Mouse (Mus musculus) hindbrain, embryonic 16.5 days (tissue): ENCODE measurements around the gene Stox2. TPM values are rescaled to one million over a fixed set of nuclear protein-coding genes. Genes with fewer than 3 reads are reported as not detected.

Source experiments
- ATAC-seq: fragments of 200-750 bp; cut with Nextera tagmentation; 2 replicates; pipeline ENCODE4 v1.8.0; 2017; ENCODE audit warnings: moderate TSS enrichment, moderate library complexity
- H3K27ac ChIP-seq: fragments of 300-500 bp; sonication (generic); 2 replicates; pipeline ENCODE4 v1.5.1; 2014; ENCODE audit warnings: low read depth, mild to moderate bottlenecking, control low read depth, low read length, moderate library complexity
- H3K27me3 ChIP-seq: fragments of 300-500 bp; sonication (generic); replicated peaks from 2 replicates; pipeline ENCODE4 v1.6.1; 2014; ENCODE audit warnings: low read length; ENCODE audit not compliant: control insufficient read depth, insufficient read depth
- H3K36me3 ChIP-seq: fragments of 300-500 bp; sonication (generic); 2 replicates; pipeline ENCODE4 v1.6.1; 2014; ENCODE audit warnings: mild to moderate bottlenecking, low read length, moderate library complexity, mixed read lengths; ENCODE audit not compliant: control insufficient read depth, insufficient read depth
- H3K4me1 ChIP-seq: fragments of 300-500 bp; sonication (generic); 2 replicates; pipeline ENCODE4 v1.6.1; 2014; ENCODE audit warnings: low read depth, low read length; ENCODE audit not compliant: control insufficient read depth, insufficient read depth
- H3K4me2 ChIP-seq: fragments of 300-500 bp; sonication (generic); 2 replicates; pipeline ENCODE4 v1.6.1; 2014; ENCODE audit warnings: mild to moderate bottlenecking, low read length, control low read depth, moderate library complexity
- H3K4me3 ChIP-seq: fragments of 300-500 bp; sonication (generic); 2 replicates; pipeline ENCODE4 v1.5.1; 2014; ENCODE audit warnings: mild to moderate bottlenecking, low read length, control low read depth, moderate library complexity
- H3K9ac ChIP-seq: fragments of 300-500 bp; sonication (generic); 2 replicates; pipeline ENCODE4 v1.6.1; 2014; ENCODE audit warnings: low read depth, mild to moderate bottlenecking, control low read depth, low read length, moderate library complexity
- H3K9me3 ChIP-seq: fragments of 300-500 bp; sonication (generic); 2 replicates; pipeline ENCODE4 v1.6.1; 2014; ENCODE audit warnings: mild to moderate bottlenecking, low read length, moderate library complexity; ENCODE audit not compliant: control insufficient read depth
- WGBS: fragments of 180-500 bp; shearing (Covaris S2); extraction: QIAGEN DNeasy Blood & Tissue Kit; methylation state at CpG from one replicate; pipeline ENCODE4 v1.1.7; 2014; 5-methylcytosine and 5-hydroxymethylcytosine counted together
- polyA plus RNA-seq: library from polyadenylated mRNA; unstranded; fragments of >200 nt; fragmentation: Nextera tagmentation; extraction: Ambion mirVana; gene quantifications from 2 replicates; pipeline ENCODE4 v1.2.1, GENCODE M21; 2015

Stox2 gene
- polyA plus RNA-seq, 1 experiment from 2014 or later, result 28.5 TPM

DNA sequence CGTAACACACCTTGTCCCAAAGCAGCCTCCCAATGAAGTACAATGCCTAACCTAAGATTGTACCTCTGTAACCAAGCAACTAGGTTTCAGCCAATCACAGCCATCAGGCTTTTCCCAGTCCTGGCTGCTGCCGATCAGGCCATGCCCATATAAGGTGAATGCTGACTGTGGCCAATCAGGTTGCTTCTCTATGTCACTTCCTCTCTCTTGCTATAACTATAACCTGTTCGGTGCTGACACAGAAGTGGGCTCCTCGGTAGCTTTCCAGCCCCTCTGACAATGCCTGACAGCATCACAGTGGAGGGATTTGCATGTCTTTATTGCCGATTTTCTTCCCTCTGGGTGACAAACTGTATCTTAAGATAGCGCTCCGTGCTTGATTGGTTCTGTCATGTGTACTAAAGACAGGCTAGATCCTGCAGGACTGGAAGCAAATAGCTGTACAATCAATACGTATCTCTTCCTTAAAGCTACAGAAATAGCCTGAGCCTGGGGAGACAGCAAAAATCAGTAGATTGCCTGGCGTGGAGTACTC, 111.9 kb downstream of the Stox2 start:
- 37% methylated on average over 9 of the region's 9 CpGs for WGBS
- Histone ChIP-seq H3K4me2 (peak overlapping the region; percentile 44), H3K36me3 (no peaks in the 10 kb centered on the region), H3K9ac (peak overlapping the region; percentile 51; the same call in 1 of the 2 replicates), H3K4me1 (peaks cover 9% of the 10 kb centered on the region), H3K27me3 (no peaks in the 10 kb centered on the region), H3K9me3 (no peaks in the 10 kb centered on the region), H3K27ac (peak overlapping the region; percentile 87), H3K4me3 (peak overlapping the region; percentile 39)
- ATAC-seq, result peak; percentile 99

DNA sequence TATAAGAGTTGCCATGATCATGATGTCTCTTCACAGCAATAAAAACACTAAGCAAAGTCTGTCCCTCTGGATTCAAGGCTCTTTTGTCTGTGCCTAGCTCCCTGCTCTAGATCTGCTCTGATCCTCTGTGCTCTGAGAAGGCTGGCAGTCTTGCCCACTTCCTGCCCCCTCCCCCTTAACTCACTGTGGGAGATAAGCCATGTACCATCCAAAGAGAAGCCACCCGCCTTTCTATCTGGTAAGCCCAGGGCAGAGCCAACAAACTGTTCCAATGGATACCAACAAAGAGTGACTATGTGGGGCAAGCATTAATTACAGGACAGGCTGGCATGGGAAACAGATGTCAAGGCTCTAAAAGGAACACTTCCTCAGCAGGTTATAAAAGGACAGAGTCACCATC, 113.2 kb downstream of the Stox2 start:
- Histone ChIP-seq H3K4me1 (peaks cover 9% of the 10 kb centered on the region), H3K9me3 (no peaks in the 10 kb centered on the region), H3K27me3 (no peaks in the 10 kb centered on the region), H3K36me3 (no peaks in the 10 kb centered on the region), H3K27ac (no peak overlapping the region; the same call in 1 of the 2 replicates), H3K4me3 (no peak overlapping the region), H3K9ac (no peak overlapping the region), H3K4me2 (no peak overlapping the region)
- WGBS, result 73% methylated on average over 1 of the region's 1 CpGs
- ATAC-seq, result 0 out of 2 replicates have a peak, but pooled peaks have one; percentile 32

DNA sequence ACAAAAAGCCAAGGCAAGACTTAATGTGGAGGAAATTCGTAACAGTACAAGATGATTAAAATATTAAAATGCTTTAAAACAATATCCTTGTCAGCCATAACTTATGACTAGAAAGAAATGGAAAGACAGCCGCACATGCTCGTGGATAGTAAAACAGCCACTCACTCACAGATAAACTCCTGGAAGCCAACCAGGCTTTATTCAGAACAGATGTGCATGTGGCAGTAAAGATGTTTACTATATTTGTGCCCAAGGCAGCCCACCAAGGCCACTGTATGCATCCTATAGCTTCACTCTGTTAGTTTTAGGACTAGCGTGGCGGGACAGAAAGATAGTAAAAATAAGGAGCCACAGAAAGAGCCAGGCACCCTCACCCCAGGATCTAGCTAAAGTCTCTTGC, 115.2 kb downstream of the Stox2 start:
- Histone ChIP-seq H3K4me1 (peaks cover 9% of the 10 kb centered on the region), H3K9me3 (no peaks in the 10 kb centered on the region), H3K4me2 (no peak overlapping the region), H3K4me3 (no peak overlapping the region), H3K9ac (no peak overlapping the region), H3K27ac (no peak overlapping the region), H3K36me3 (no peaks in the 10 kb centered on the region), H3K27me3 (no peaks in the 10 kb centered on the region)
- 85% methylated on average over 5 of the region's 5 CpGs for WGBS
- ATAC-seq, result no peak

DNA sequence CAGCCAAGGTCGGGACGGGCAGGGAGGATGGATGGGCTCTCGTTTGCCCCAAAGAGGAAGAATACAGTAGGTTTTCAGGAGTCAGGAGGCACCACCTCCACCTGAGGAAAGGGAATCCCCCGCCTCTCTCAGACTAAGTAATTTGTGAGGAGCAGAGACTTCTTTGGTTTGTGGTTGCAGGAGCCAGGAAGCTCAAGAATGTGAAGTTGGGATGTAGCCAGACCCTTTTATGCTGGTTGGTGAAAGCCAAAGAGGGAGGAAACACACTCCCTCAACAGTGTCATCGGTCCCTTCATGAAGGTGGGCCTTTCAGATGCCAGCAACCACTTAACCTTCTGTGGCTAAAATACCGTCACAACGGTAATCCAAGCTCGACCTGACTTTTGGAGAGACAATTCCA, 119.8 kb downstream of the Stox2 start:
- no peak for ATAC-seq
- H3K27ac ChIP-seq, result no peak overlapping the region
- H3K9me3 ChIP-seq, result no peaks in the 10 kb centered on the region
- no peak overlapping the region for H3K9ac ChIP-seq
- peaks cover 3% of the 10 kb centered on the region; the same call in 1 of the 2 replicates for H3K4me1 ChIP-seq
- H3K27me3 ChIP-seq, result no peaks in the 10 kb centered on the region
- H3K36me3 ChIP-seq, result no peaks in the 10 kb centered on the region
- WGBS, result 92% methylated on average over 8 of the region's 8 CpGs
- H3K4me3 ChIP-seq, result no peak overlapping the region
- H3K4me2 ChIP-seq, result no peak overlapping the region

DNA sequence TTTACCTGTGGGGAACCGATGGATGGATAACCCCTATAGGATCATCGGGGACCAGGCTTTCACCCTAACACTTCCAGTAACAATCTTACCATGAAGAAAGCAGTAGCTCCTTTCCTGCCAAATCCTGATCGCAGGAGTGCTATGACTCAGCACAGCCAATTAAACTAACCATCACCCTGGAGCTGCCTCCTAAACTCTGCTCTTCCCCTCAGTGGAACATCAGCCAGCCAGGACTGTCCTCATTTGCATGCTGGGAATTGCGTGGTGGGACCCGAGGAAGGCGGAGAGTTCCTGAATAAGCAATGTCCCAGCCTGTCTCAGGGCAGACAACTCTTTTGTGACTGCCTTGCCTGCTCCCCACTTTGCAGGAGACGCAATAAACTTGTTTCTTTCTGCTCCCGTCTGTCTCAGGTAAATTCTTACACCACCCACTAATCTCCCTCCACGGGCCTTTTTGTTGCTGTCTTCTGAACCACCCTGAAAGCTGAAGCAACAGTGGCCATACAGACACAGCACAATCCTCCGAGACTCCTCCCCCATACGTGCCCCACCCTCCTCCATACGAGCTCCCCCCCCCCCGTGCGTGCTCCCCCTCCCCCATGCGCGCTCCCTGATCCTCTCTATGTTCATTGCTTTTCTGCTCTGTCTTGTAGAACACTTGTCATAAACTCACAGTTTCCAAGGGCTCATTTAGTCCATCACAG, 121.9 kb downstream of the Stox2 start:
- ATAC-seq, result peak; percentile 79
- Histone ChIP-seq H3K27ac (no peak overlapping the region), H3K4me2 (peak overlapping the region; percentile 25), H3K4me3 (no peak overlapping the region), H3K9me3 (no peaks in the 10 kb centered on the region), H3K4me1 (peaks cover 3% of the 10 kb centered on the region; the same call in 1 of the 2 replicates), H3K9ac (no peak overlapping the region), H3K27me3 (no peaks in the 10 kb centered on the region), H3K36me3 (no peaks in the 10 kb centered on the region)
- 32% methylated on average over 16 of the region's 16 CpGs for WGBS

DNA sequence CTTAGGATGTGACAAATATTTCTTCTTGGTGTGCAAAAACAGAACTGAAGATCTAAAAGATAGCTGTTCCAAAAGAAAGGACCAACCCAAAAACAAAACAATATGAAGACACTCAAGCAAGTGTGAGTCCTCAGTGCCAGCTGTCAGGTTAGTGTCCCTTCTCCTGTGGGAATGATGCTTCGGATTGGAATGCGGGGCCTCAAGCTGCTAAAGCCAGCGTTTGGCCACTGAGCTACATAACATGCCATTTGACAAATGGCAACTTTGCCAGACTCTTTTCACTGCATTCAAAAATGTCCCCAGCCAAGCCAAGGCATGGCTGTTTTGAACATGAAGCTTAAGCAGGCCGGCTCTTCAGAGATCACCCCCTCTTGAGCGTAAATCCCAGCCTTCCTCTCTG, 124.9 kb downstream of the Stox2 start:
- Histone ChIP-seq H3K36me3 (no peaks in the 10 kb centered on the region), H3K4me3 (no peak overlapping the region), H3K9ac (no peak overlapping the region), H3K4me1 (peaks cover 3% of the 10 kb centered on the region; the same call in 1 of the 2 replicates), H3K27ac (no peak overlapping the region), H3K9me3 (no peaks in the 10 kb centered on the region), H3K27me3 (no peaks in the 10 kb centered on the region), H3K4me2 (no peak overlapping the region)
- WGBS, result 34% methylated on average over 5 of the region's 5 CpGs
- ATAC-seq, result no peak

DNA sequence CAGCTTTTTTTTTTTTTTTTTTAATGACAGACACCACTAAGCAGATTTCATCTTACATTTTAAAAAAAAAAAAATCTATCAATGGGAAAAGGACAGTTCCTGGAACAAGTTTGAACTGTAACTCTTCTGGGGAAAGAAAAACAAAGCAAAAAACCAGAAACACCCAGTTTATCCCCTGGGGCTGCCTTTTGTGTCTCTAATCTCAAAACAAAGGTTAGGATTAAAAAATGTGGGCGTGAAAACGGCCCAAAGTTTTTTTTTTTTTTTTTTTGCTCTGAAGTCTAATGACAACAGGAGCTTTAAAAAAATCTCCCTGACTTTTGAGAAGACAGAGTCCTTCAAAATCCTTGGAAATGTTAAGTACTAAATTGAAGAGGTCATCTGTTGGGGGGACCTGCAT, 125.5 kb downstream of the Stox2 start:
- Histone ChIP-seq H3K27ac (no peak overlapping the region), H3K4me3 (no peak overlapping the region), H3K4me2 (no peak overlapping the region), H3K9me3 (no peaks in the 10 kb centered on the region), H3K9ac (no peak overlapping the region), H3K27me3 (no peaks in the 10 kb centered on the region), H3K4me1 (peaks cover 3% of the 10 kb centered on the region; the same call in 1 of the 2 replicates), H3K36me3 (no peaks in the 10 kb centered on the region)
- ATAC-seq, result no peak
- WGBS, result 26% methylated on average over 2 of the region's 2 CpGs

DNA sequence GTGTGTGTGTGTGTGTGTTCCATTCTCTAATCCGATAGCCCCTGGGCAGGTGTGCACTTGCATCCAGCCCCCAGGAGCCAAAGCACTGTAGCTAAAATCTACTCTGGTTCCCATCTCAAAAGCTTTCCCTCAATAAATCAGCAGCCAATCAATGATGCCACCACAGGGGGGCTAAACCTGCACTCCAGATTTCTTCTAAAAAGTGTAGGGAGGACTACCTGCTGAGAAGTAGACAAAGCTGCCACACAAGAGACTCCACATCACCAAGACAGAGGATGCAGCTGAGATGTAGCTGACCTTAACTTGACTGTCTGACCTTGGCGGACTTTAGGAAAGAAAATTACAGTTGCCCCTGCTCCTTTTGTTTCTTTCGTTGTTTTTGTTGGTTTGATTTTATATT, 127.7 kb downstream of the Stox2 start:
- H3K4me1 ChIP-seq, result no peaks in the 10 kb centered on the region; the same call in 1 of the 2 replicates
- ATAC-seq, result no peak
- no peak overlapping the region for H3K4me2 ChIP-seq
- no peak overlapping the region for H3K27ac ChIP-seq
- no peaks in the 10 kb centered on the region for H3K9me3 ChIP-seq
- H3K36me3 ChIP-seq, result no peaks in the 10 kb centered on the region
- H3K27me3 ChIP-seq, result no peaks in the 10 kb centered on the region
- no peak overlapping the region for H3K9ac ChIP-seq
- WGBS, result 67% methylated on average over 3 of the region's 3 CpGs
- H3K4me3 ChIP-seq, result no peak overlapping the region

DNA sequence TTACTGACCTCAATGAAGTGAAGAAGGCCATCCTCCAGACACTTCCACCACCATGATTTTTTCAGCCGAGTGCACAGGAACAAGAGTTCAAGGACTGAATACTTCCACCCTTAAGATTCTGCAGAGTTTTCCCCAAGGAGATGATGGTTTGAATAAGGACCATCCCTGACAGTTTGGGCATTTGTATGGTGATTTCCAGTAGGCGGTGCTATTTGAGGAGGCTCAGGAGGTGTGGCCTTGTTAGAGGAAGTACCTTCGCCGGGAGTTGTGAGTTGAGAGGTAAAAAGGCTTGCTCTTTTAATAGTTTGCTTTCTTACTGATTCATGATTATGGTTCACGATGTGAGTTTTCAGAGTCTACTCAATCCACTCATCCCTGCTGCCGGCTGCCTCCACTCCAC, 138.0 kb downstream of the Stox2 start:
- Histone ChIP-seq H3K4me1 (no peaks in the 10 kb centered on the region), H3K4me3 (no peak overlapping the region), H3K9ac (no peak overlapping the region), H3K9me3 (no peaks in the 10 kb centered on the region), H3K4me2 (no peak overlapping the region), H3K27me3 (no peaks in the 10 kb centered on the region), H3K36me3 (no peaks in the 10 kb centered on the region), H3K27ac (no peak overlapping the region)
- ATAC-seq, result no peak
- 93% methylated on average over 6 of the region's 6 CpGs for WGBS
